Mouse (Mus musculus) monocyte, adult 2 months (primary cell): ENCODE measurements around the gene Alpl.

Experiments used
- DNase-seq, 2 experiments: peaks; one replicate each; pipeline ENCODE4 v3.0.0; 2022; ENCODE audit warnings: low spot score in 2 of 2, low read depth in 1 of 2

Gene Alpl

GRCm38 (mm10) chr4:137772438-137773056, 23.6 kb downstream of the Alpl start:
- no peak for DNase-seq

DNA sequence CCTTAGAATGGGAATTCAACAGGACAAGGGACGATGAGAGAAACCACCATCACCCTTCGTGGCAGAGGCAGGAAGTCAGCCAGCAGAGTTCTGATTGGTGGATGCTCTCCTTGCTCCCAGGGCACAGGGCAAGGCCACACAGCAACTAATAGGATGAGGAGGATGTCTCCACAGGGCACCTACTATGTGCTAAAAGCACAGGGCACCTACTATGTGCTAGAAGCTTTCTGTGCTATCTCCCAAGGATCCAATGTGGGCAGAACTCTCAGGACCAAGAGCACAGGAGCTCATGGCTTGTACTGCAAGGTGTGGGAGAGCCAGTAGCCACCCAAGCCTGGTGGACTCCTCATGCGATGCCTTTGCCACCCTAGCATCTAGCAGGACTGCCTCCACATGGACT, 24.4 kb downstream of the Alpl start:
- DNase-seq: no peak

GRCm38 (mm10) chr4:137770901-137771612, 25.1 kb downstream of the Alpl start:
- DNase-seq: no peak

DNA sequence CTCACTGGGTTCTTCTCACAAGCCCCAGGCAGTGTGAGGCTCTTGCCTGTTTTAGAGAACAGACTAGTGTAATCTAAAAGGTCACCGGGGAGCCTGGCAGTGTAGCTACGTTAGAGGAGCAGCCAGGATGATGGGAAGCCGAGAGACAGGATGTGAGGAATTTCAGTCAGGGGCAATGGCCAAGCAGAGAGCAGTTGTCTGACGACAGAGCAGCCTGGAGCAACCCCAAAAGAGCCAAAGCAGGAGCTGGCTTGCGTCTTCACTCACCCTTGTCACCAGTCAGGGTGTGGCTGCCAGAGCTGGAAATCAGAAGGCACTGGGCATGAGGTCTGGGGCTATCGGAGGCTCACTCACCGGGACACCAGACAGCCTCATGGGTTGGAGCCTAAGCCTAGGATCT, 26.5 kb downstream of the Alpl start:
- no peak for DNase-seq

DNA sequence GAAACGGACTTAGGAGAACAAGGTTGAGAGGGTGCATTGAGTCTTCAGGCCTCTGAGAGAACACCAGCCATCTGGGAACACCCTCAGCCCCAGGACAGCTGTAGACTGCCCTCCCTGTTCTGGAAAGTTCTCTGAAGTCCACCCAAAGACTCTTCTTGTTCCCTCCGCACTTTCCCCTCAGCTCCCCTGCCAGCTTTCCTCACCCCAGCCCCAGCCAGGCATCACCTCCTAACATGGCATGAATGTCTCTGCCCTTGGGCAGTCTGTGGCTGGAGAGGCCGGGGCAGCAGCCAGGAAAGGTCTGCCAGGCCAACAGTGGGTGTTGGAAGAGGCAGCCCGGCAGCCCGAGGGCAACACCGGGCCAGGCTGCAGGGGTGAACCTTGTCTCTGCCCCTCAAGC, 27.4 kb downstream of the Alpl start:
- no peak for DNase-seq

- no peak for DNase-seq
These were observed 27.8 kb downstream of the Alpl start for GRCm38 (mm10) chr4:137768381-137768780.

GRCm38 (mm10) chr4:137766365-137766764, 29.8 kb downstream of the Alpl start:
- DNase-seq: no peak

DNA sequence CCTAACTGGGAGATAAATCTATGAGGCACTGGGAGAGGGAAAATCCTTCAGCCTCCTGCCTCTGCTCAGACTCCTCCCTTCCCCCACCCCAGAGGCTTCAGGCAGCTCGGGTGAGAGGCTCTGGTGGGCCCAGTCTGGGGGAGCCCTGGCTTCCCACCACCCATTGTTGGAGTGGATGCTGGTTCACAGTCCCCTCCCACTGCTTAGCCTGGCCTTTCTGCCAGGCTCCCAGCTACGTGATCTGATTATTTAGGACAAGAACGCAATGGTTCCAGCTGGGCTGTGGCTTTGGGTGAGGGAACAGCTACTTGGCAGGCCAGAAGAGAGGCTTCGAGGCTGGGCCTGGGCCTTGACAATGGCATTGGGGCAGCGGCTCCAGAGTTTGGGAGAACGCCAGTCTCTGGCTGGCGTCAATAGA, 30.6 kb downstream of the Alpl start:
- no peak for DNase-seq

- DNase-seq: no peak
These were observed 31.6 kb downstream of the Alpl start for GRCm38 (mm10) chr4:137764621-137765020.

GRCm38 (mm10) chr4:137763920-137764495, 32.2 kb downstream of the Alpl start:
- no peak for DNase-seq

- no peak for DNase-seq
These were observed 33.3 kb downstream of the Alpl start for GRCm38 (mm10) chr4:137762886-137763285.

DNA sequence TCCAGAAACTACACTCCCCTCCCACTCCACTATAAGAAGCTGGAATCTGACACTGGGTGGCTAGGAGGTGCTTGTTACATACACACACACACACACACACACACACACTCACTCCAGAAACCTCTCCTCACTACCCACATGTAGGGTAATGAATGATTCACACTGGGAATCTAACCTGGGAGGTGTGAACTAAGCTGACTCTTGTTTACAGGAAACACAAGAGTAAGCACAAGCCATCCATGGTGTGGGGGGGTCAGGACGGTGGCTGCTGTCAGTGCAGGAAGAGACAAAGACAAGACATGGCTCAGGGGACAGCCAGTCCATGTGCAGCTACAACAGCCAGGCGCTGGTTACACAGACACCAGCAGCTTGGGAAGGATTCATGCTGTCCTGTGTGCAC, 41.7 kb downstream of the Alpl start:
- no peak for DNase-seq

DNA sequence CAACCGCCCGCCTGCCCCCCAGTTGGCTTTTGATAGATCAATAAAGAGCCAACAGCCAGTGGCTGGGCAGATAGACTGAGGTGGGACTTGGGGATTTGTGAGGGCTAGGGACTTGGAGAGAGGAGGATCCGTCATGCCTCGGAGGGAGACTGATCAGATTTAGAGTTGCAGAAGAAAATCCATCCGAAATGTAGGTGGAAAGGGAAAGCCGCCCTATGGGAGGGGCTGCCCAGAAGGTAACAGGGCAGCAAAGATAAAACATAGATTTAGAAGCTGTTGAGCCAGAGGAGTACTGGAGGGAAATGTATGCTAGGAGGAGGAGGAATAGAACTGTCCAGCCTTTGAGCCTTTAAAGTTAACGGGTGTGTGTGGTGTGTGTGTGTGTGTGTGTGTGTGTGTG, 43.0 kb downstream of the Alpl start:
- no peak for DNase-seq

- DNase-seq: no peak
These were observed 43.7 kb downstream of the Alpl start for GRCm38 (mm10) chr4:137752471-137752870.

GRCm38 (mm10) chr4:137751717-137752116, 44.5 kb downstream of the Alpl start:
- DNase-seq: no peak

GRCm38 (mm10) chr4:137751310-137751709, 44.9 kb downstream of the Alpl start:
- no peak for DNase-seq

DNA sequence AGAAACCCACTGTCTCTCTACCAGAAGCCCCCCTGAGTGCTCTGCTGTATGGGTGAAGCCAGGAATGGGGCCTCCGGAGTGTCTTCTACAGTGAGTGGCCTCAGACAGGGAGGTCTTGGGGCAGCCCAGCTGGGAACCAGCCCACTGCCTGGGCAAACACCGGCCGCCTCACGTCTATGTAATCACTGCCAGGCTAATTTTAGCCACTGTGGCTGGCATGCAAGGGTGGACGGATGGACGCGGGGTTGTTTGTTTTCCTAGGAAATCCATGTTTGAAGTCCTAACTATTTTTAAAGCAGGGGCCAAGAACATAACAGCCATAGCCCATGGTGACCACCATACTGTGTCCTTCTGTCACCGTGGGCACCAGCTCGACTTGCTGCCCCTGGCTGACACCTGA, 46.1 kb downstream of the Alpl start:
- DNase-seq: no peak

DNA sequence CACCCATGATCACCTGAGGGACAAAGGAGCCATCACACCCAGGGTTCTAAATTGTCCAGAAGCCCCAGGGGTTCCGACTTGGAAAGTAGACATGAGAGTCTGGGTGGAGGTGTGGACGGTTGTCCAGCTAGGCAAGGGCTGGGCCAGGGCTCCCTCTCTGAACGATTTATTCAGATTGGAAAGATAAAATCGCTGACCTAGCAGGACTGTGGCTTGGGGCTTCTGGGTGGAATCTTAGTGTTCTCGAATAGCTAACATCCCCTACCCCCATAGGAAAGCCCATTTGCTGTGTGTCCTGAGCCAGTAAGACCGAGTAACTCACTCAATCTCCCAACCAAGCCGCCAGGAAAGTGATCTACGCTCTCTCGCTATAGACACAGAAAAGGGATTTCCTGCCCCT, 46.5 kb downstream of the Alpl start:
- no peak for DNase-seq

- no peak for DNase-seq
These were observed 47.5 kb downstream of the Alpl start for GRCm38 (mm10) chr4:137748726-137749125.

GRCm38 (mm10) chr4:137747590-137747989, 48.6 kb downstream of the Alpl start:
- DNase-seq: no peak

DNA sequence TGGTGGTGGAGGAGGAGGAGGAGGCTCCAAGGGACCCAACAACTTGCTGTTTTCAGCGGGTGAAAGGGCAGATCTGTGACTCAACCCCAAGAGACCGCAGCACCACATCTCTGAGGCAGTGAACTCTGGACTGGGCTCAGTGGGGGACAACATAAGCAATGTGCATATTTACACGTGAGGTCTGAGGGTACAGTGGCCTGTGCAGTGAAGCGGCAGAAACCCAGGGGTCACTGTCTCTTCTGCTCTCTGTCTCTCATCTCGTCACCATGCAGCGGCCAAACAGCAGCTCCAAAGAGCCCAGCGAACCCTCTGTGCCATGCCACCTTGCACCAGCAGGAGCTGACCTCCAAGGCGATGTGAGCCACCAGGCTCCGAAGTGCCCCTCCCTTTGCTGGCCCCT, 49.1 kb downstream of the Alpl start:
- no peak for DNase-seq

- no peak for DNase-seq
These were observed 51.7 kb downstream of the Alpl start for GRCm38 (mm10) chr4:137744433-137744918.
